Mouse (Mus musculus) heart, adult 18-20 months (tissue): ENCODE results near the gene Atf3. TPM values are rescaled to one million over a fixed set of nuclear protein-coding genes. Genes with fewer than 3 reads are reported as not detected.

Experiments
- DNase-seq, 2 experiments: peaks; one replicate each; pipeline ENCODE4 v3.0.0; 2021 to 2022; ENCODE audit warnings: mixed read lengths in 1 of 2
- total RNA-seq, 2 experiments: library from RNA; stranded (reverse); gene quantifications; 2 replicates each; pipeline ENCODE4 v1.2.3; 2021

Gene Atf3
- total RNA-seq, 2 experiments from 2014 or later: 11.7 to 19.1 TPM

DNA sequence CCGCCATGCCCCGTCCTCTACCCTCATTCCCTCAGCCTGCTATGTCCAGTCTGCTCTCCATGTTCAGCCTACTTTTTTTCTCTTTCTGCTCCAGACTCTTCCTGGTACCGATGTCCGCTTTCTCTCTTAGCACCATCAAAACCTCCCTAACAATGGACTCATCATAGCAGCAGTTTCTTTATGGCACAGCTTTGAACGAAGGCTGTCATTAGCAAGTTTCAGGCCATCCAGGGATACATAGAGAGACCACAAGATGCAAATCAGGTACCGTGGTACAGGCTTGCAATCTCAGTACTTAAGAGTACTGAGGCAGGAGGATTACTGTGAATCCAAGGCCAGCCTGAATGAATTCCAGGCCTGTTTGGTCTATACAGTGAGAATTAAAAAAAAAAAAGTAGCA, 25.1 kb downstream of the Atf3 start:
- DNase-seq: no peak

DNA sequence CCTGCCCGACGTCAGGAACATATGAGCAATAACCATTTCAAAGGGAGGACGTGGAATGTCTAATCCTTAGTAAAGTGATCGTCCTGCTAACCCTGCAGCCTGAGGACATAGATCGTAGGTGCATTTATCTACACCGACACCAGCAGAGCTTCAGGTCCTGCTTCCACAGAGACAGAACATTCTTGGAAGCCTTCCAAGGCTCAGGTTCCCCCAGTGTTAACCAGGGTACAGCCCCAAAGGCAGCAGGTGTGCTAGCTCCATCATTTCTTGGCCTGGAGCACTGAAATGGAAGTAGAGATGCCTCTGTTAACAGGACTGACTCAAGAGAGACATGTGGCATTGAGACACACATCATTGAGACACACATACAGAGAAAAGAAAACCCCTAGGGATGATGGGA, 25.6 kb downstream of the Atf3 start:
- DNase-seq: no peak

DNA sequence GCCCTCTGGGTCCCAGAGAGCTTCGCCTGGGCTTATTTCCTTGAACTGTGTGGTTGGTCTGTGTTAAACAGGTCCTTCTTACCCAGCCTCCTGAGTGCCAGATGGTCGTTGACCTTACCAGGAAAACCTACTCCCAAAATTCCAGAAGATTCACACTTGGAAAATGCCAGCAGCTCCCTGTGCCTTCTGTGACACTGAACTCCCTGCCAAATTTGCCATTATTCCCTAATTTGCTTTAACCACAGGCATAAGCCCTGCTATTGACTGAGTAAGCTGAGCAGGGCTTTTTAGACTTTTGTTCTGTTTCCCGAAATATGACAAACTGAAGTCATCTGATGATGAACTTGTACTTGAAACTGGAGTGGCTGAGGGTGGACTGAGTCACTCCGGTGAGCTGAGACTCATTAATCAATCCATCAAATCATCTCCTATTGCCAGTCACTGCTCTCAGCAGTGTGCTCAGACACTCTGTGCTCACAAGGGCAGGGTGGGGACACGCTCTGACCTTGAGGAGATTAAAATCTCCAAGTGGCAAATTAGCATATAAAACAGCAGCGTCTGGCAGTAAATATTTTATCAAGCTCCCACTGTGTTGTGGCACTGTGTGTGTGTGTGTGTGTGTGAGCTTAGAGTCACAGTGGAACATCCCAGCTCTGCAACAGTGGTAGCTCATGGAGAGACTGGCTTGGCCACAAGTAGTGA, 28.0 kb downstream of the Atf3 start:
- no peak for DNase-seq

DNA sequence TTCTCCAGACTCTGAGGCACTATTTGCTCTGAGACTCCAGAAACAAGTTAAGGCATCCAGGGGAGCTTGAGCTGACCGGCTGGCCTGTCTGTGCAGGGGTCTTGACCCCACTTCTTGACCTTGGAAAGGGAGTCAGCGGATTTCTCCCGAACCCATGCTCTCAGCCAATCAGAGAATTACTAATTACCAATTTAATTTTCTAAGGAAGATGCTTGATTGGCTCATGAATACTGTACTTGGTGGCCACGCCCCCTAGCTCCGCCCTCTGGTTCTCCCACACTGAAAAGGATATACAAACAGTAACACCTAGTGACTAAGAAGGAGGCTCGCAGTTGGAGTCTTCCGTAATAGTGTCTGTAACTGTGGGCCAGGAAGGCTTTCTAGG, 31.5 kb downstream of the Atf3 start:
- peak; percentile 61 to 70 for DNase-seq

DNA sequence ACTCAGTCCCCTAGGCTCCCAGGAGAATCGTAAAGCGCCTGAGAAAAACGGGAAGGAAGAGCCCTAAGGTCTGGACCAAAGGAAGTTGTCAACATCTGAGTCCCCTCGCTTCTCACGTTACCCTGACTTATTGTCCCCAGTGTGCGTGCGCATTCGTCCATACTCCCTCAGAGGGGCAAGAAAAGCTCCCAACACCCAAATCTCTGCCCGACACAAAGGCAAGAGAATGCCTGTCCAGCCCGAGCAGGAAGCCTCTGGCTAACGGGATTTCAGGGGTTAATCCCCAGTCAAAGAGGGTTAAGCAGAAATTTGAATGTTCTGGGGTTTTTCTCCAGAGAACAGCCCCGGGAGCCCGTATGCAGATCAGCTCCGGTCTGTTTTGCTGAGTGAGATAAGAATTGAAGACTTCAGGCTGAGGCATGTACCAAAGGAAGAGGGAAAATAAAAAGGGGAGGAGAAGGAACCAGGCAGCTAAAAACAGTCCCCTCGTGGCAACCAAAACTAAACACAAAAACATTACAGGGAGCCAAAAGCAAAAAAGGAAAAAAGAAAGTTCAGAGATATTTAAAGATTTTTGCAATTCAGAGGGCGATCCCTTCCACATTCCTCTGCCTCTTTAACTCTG, 32.0 kb downstream of the Atf3 start:
- peak; percentile 64 to 70 for DNase-seq

DNA sequence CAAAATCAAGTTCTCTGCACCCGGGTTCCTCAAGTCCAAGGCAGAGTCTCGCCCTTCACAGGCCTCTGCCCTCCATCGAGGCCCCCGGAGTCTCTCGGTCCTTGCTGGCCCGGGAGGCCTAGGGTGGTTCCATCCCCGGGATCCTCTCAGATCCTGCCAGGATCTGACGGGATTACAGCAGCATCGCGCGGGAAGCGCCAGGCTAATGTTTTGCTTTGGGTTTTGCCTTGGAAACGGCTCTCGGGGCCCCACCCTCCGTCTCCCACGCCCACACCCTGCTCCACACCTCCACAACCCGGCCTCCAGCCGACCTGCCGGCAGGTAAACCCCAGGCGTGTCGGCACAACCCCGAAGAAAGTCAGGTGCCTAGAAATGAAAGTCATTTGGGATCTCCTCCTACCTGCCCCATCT, 33.0 kb downstream of the Atf3 start:
- DNase-seq: peak; percentile 65 to 71

DNA sequence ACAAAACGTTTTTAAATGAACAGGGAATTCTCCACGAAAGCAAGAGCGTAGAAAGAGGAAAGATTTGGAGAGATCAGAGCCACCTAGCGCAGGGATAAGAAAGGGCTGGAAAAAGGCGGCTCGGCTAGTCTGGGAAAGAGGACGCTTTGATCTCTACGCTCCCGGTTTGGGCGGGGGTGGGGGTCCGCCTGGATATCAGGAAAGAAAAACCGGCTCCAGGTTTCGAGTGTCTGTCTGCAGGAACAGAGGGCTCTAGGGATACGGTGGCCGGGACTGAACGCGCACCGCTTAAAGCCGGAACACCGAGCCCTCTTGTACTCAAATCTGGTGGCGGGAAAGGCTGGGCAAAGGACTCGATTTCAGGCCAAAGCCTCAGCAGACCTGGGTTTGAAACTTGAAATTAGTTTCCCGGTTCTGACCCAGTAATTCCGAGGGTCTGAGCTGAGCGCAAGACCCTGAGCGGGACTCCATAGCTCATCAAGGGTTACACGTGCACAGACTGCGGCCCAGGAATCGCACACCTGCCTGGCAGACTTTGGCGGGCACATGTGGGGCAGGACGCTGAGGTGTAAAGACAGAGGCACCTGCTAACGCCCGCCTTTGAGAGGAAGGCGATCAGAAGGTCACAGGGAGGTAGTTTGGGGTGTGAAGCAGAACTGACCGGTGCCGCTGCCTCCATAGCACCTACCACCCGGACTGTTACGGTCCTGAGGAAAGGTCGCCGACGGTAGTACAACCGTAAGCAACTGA, 33.6 kb downstream of the Atf3 start:
- DNase-seq: peak in 1 of 2 experiments; percentile 33

- DNase-seq: peak; percentile 99 to 100
These were observed 34.4 kb downstream of the Atf3 start for GRCm38 (mm10) chr1:191183163-191184065.

DNA sequence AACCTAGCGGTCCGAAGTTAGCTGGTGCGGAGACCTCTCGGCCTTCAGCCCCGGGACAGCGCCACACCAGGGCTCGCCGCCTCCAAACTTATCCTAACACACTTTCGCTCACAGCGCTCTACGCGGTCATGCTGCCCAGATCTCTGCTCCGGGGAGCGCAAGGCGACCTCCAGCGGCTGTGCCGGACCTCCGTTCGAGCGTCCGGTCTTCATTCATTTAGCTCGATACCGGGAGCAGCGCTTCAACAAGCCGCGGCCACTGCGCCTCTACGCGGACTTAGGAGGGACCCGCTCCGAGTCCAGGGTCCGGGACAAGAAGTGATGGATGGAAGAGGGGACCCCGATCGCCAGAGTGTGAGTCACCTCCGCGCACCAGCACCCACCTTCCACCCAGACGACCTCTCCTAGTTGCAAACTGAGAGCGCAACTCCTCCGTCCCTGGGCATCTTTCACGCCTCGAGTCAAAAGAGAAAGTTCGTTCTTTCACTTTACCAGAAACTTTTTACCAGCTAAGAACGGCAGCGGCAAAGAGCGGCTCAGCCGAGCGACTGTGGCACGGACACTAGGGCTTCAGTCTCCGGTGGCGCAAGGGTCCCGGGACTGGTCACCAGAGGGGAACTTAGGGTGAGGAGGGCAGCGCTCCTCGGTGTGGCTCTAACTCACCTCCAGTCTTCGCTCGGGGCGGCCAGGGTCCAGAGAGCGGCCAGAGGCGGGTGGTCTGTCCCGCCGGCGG, 35.2 kb downstream of the Atf3 start:
- peak; percentile 84 to 86 for DNase-seq

- DNase-seq: no peak
These were observed 36.2 kb downstream of the Atf3 start for GRCm38 (mm10) chr1:191181469-191182259.

DNA sequence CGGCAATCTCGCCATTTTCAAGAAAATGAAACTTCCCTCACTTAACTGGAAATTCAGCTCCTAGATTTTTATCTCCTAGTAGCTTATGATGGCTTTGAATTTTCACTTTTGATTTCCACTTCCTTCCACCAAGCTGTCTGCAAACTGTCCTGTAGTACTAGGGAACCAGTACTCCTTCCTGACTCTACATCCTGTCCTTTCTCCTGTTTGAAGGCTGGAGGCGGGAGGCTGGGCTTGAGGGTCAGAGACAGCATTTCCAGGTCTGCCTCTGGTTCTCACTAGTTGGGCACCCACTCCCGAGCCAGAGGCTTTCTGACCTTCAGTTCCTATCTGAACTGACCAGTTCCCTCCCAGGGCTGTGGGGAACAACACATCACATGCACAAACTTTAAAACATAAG, 37.4 kb downstream of the Atf3 start:
- DNase-seq: peak; percentile 29 to 44

DNA sequence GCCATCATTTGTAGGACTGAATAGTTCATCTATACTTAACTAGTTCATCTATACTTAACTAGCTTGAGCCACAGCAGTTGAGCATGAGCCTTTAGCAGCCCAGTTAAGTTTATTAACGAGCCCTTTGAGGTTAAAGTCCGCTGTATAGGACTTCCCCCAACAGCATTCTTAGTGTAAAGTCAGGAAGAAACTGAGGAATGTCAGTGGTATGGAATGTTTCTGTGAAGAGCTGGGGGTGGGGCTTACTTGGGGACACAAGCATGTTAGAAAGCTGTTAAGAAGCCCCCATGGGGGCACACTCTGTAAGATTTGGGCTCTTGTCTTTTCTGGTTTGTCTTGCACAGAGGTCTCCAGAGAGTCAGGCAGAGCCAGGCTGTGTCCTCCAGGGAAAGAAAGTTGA, 38.0 kb downstream of the Atf3 start:
- no peak for DNase-seq

GRCm38 (mm10) chr1:191178511-191179188, 39.2 kb downstream of the Atf3 start:
- DNase-seq: no peak

DNA sequence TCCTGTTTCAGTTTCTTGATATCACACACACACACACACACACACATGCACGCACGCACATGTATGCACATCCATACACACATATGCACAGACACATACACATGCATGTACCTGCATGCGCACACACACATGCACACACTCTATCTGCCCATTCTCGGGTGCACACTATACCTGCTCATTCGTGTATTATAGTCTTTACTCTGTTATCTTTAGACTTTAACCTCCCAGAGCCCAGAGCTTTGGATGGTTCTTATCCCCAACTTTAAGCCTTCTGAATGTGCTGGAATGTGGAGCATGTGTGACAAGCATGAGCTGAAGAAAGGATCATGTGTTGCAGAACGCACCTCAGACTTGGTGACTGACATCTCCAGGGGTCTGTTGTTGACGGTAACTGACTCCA, 41.0 kb downstream of the Atf3 start:
- DNase-seq: no peak

GRCm38 (mm10) chr1:191172487-191172886, 45.4 kb downstream of the Atf3 start:
- peak in 1 of 2 experiments; percentile 20 for DNase-seq

GRCm38 (mm10) chr1:191170444-191170843, 47.4 kb downstream of the Atf3 start:
- DNase-seq: no peak

GRCm38 (mm10) chr1:191166189-191166588, 51.6 kb downstream of the Atf3 start:
- no peak for DNase-seq

- no peak for DNase-seq
These were observed 53.1 kb downstream of the Atf3 start, which contains the start of gene Fam71a for GRCm38 (mm10) chr1:191164717-191165116. Gene Fam71a (minus strand): TSS chr1:191164817.

- DNase-seq: no peak
These were observed 63.5 kb downstream of the Atf3 start for GRCm38 (mm10) chr1:191154314-191154713.

GRCm38 (mm10) chr1:191153052-191153451, 64.8 kb downstream of the Atf3 start:
- DNase-seq: peak; percentile 35 to 70
